Mouse (Mus musculus): ENCODE data around the gene Gm49395. TPM values are rescaled to one million over a fixed set of nuclear protein-coding genes. Genes with fewer than 3 reads are reported as not detected.

Gene Gm49395
- polyA plus RNA-seq, 1 experiment from 2014 or later: 4.2 TPM

- Histone ChIP-seq H3K4me2 (ENCODE audit: low read length) (no peak overlapping the region), H3K9me3 (ENCODE audit: control insufficient read depth, low read length) (no peaks in the 10 kb centered on the region), H3K4me1 (ENCODE audit: control insufficient read depth, insufficient read depth, low read length) (no peaks in the 10 kb centered on the region), H3K27me3 (ENCODE audit: control insufficient read depth, insufficient read depth, low read length) (no peaks in the 10 kb centered on the region), H3K27ac (replicated peaks; ENCODE audit: low read depth, low read length) (no peak overlapping the region), H3K4me3 (replicated peaks; ENCODE audit: low read depth, low read length) (no peak overlapping the region), H3K36me3 (ENCODE audit: control insufficient read depth, insufficient read depth, low read length) (no peaks in the 10 kb centered on the region), H3K9ac (replicated peaks; ENCODE audit: low read length) (no peak overlapping the region)
- WGBS: 95% methylated on average over 2 of the region's 2 CpGs
- no peak for DNase-seq
- ATAC-seq (ENCODE audit: low FRiP score, low TSS enrichment): no peak
Measured at GRCm38 (mm10) chr13:115130035-115130434, 28.3 kb upstream of the Gm49395 start.

GRCm38 (mm10) chr13:115127826-115128225 is 26.1 kb upstream of the Gm49395 start:
- 88% methylated on average over 1 of the region's 1 CpGs for WGBS
- Histone ChIP-seq H3K9me3 (ENCODE audit: control insufficient read depth, low read length) (no peaks in the 10 kb centered on the region), H3K9ac (replicated peaks; ENCODE audit: low read length) (no peak overlapping the region), H3K36me3 (ENCODE audit: control insufficient read depth, insufficient read depth, low read length) (no peaks in the 10 kb centered on the region), H3K4me1 (ENCODE audit: control insufficient read depth, insufficient read depth, low read length) (no peaks in the 10 kb centered on the region), H3K27ac (replicated peaks; ENCODE audit: low read depth, low read length) (no peak overlapping the region), H3K27me3 (ENCODE audit: control insufficient read depth, insufficient read depth, low read length) (no peaks in the 10 kb centered on the region), H3K4me2 (ENCODE audit: low read length) (no peak overlapping the region), H3K4me3 (replicated peaks; ENCODE audit: low read depth, low read length) (no peak overlapping the region)
- ATAC-seq (ENCODE audit: low FRiP score, low TSS enrichment): no peak
- no peak for DNase-seq

- Histone ChIP-seq H3K4me1 (ENCODE audit: control insufficient read depth, insufficient read depth, low read length) (no peaks in the 10 kb centered on the region), H3K27me3 (ENCODE audit: control insufficient read depth, insufficient read depth, low read length) (no peaks in the 10 kb centered on the region), H3K9ac (replicated peaks; ENCODE audit: low read length) (no peak overlapping the region), H3K9me3 (ENCODE audit: control insufficient read depth, low read length) (no peaks in the 10 kb centered on the region), H3K4me3 (replicated peaks; ENCODE audit: low read depth, low read length) (no peak overlapping the region), H3K27ac (replicated peaks; ENCODE audit: low read depth, low read length) (no peak overlapping the region), H3K4me2 (ENCODE audit: low read length) (no peak overlapping the region), H3K36me3 (ENCODE audit: control insufficient read depth, insufficient read depth, low read length) (no peaks in the 10 kb centered on the region)
- no peak for ATAC-seq (ENCODE audit: low FRiP score, low TSS enrichment)
- no peak for DNase-seq
- WGBS: 92% methylated on average over 2 of the region's 2 CpGs
Measured at GRCm38 (mm10) chr13:115126534-115126933, 24.8 kb upstream of the Gm49395 start.

- no peak overlapping the region for H3K9ac ChIP-seq (replicated peaks; ENCODE audit: low read length)
- no peaks in the 10 kb centered on the region for H3K36me3 ChIP-seq (ENCODE audit: control insufficient read depth, insufficient read depth, low read length)
- H3K9me3 ChIP-seq (ENCODE audit: control insufficient read depth, low read length): no peaks in the 10 kb centered on the region
- no peaks in the 10 kb centered on the region for H3K27me3 ChIP-seq (ENCODE audit: control insufficient read depth, insufficient read depth, low read length)
- no peak overlapping the region for H3K4me3 ChIP-seq (replicated peaks; ENCODE audit: low read depth, low read length)
- no peak overlapping the region for H3K27ac ChIP-seq (replicated peaks; ENCODE audit: low read depth, low read length)
- H3K4me2 ChIP-seq (ENCODE audit: low read length): no peak overlapping the region
- H3K4me1 ChIP-seq (ENCODE audit: control insufficient read depth, insufficient read depth, low read length): no peaks in the 10 kb centered on the region
- no peak for ATAC-seq (ENCODE audit: low FRiP score, low TSS enrichment)
- DNase-seq: no peak
- WGBS: 96% methylated on average over 4 of the region's 4 CpGs
Measured at GRCm38 (mm10) chr13:115125130-115125529, 23.4 kb upstream of the Gm49395 start.

- H3K9ac ChIP-seq (replicated peaks; ENCODE audit: low read length): no peak overlapping the region
- H3K4me3 ChIP-seq (replicated peaks; ENCODE audit: low read depth, low read length): no peak overlapping the region
- DNase-seq (no peak), ATAC-seq (ENCODE audit: low FRiP score, low TSS enrichment) (no peak)
- H3K27ac ChIP-seq (replicated peaks; ENCODE audit: low read depth, low read length): no peak overlapping the region
- no peaks in the 10 kb centered on the region for H3K27me3 ChIP-seq (ENCODE audit: control insufficient read depth, insufficient read depth, low read length)
- 85% methylated on average over 1 of the region's 1 CpGs for WGBS
- H3K9me3 ChIP-seq (ENCODE audit: control insufficient read depth, low read length): no peaks in the 10 kb centered on the region
- no peaks in the 10 kb centered on the region for H3K4me1 ChIP-seq (ENCODE audit: control insufficient read depth, insufficient read depth, low read length)
- no peaks in the 10 kb centered on the region for H3K36me3 ChIP-seq (ENCODE audit: control insufficient read depth, insufficient read depth, low read length)
- H3K4me2 ChIP-seq (ENCODE audit: low read length): no peak overlapping the region
Measured at GRCm38 (mm10) chr13:115124521-115124920, 22.8 kb upstream of the Gm49395 start.

- no peak overlapping the region for H3K9ac ChIP-seq (replicated peaks; ENCODE audit: low read length)
- DNase-seq (no peak), ATAC-seq (ENCODE audit: low FRiP score, low TSS enrichment) (no peak)
- H3K4me3 ChIP-seq (replicated peaks; ENCODE audit: low read depth, low read length): no peak overlapping the region
- H3K9me3 ChIP-seq (ENCODE audit: control insufficient read depth, low read length): no peaks in the 10 kb centered on the region
- no peaks in the 10 kb centered on the region for H3K36me3 ChIP-seq (ENCODE audit: control insufficient read depth, insufficient read depth, low read length)
- H3K27me3 ChIP-seq (ENCODE audit: control insufficient read depth, insufficient read depth, low read length): no peaks in the 10 kb centered on the region
- H3K27ac ChIP-seq (replicated peaks; ENCODE audit: low read depth, low read length): no peak overlapping the region
- 59% methylated on average over 5 of the region's 5 CpGs for WGBS
- no peak overlapping the region for H3K4me2 ChIP-seq (ENCODE audit: low read length)
- no peaks in the 10 kb centered on the region for H3K4me1 ChIP-seq (ENCODE audit: control insufficient read depth, insufficient read depth, low read length)
Measured at GRCm38 (mm10) chr13:115118756-115119155, 17.0 kb upstream of the Gm49395 start.

- H3K9ac ChIP-seq (replicated peaks; ENCODE audit: low read length): no peak overlapping the region
- H3K4me1 ChIP-seq (ENCODE audit: control insufficient read depth, insufficient read depth, low read length): no peaks in the 10 kb centered on the region
- H3K9me3 ChIP-seq (ENCODE audit: control insufficient read depth, low read length): no peaks in the 10 kb centered on the region
- no peaks in the 10 kb centered on the region for H3K27me3 ChIP-seq (ENCODE audit: control insufficient read depth, insufficient read depth, low read length)
- no peak overlapping the region for H3K4me2 ChIP-seq (ENCODE audit: low read length)
- ATAC-seq (ENCODE audit: low FRiP score, low TSS enrichment) (no peak), DNase-seq (no peak)
- no peak overlapping the region for H3K4me3 ChIP-seq (replicated peaks; ENCODE audit: low read depth, low read length)
- no peaks in the 10 kb centered on the region for H3K36me3 ChIP-seq (ENCODE audit: control insufficient read depth, insufficient read depth, low read length)
- WGBS: 85% methylated on average over 3 of the region's 3 CpGs
- no peak overlapping the region for H3K27ac ChIP-seq (replicated peaks; ENCODE audit: low read depth, low read length)
Measured at GRCm38 (mm10) chr13:115118195-115118594, 16.5 kb upstream of the Gm49395 start.

- no peak overlapping the region for H3K27ac ChIP-seq (replicated peaks; ENCODE audit: low read depth, low read length)
- no peak overlapping the region for H3K9ac ChIP-seq (replicated peaks; ENCODE audit: low read length)
- H3K4me1 ChIP-seq (ENCODE audit: control insufficient read depth, insufficient read depth, low read length): no peaks in the 10 kb centered on the region
- no peaks in the 10 kb centered on the region for H3K27me3 ChIP-seq (ENCODE audit: control insufficient read depth, insufficient read depth, low read length)
- DNase-seq: no peak
- no peak overlapping the region for H3K4me2 ChIP-seq (ENCODE audit: low read length)
- 86% methylated on average over 3 of the region's 3 CpGs for WGBS
- H3K4me3 ChIP-seq (replicated peaks; ENCODE audit: low read depth, low read length): no peak overlapping the region
- H3K36me3 ChIP-seq (ENCODE audit: control insufficient read depth, insufficient read depth, low read length): no peaks in the 10 kb centered on the region
- no peak for ATAC-seq (ENCODE audit: low FRiP score, low TSS enrichment)
- H3K9me3 ChIP-seq (ENCODE audit: control insufficient read depth, low read length): no peaks in the 10 kb centered on the region
Measured at GRCm38 (mm10) chr13:115116930-115117621, 15.4 kb upstream of the Gm49395 start.

- Histone ChIP-seq H3K36me3 (ENCODE audit: control insufficient read depth, insufficient read depth, low read length) (no peaks in the 10 kb centered on the region), H3K27ac (replicated peaks; ENCODE audit: low read depth, low read length) (no peak overlapping the region), H3K9ac (replicated peaks; ENCODE audit: low read length) (no peak overlapping the region), H3K4me3 (replicated peaks; ENCODE audit: low read depth, low read length) (no peak overlapping the region), H3K9me3 (ENCODE audit: control insufficient read depth, low read length) (no peaks in the 10 kb centered on the region), H3K4me2 (ENCODE audit: low read length) (no peak overlapping the region), H3K27me3 (ENCODE audit: control insufficient read depth, insufficient read depth, low read length) (no peaks in the 10 kb centered on the region), H3K4me1 (ENCODE audit: control insufficient read depth, insufficient read depth, low read length) (no peaks in the 10 kb centered on the region)
- 72% methylated on average over 4 of the region's 4 CpGs for WGBS
- ATAC-seq (ENCODE audit: low FRiP score, low TSS enrichment): no peak
- no peak for DNase-seq
Measured at GRCm38 (mm10) chr13:115109628-115110027, 7.9 kb upstream of the Gm49395 start.

Measured in midbrain, embryonic 14.5 days (tissue).